Mouse (Mus musculus) limb, embryonic 12.5 days (tissue): ENCODE measurements at regions not wholly inside any gene's neighbourhood (a gene's known extent, or its start where the extent isn't known, plus 50 kb on each side); places are given as distances from the start of the nearest gene placed in this dataset.

Source experiments
- ATAC-seq: fragments of 200-750 bp; cut with Nextera tagmentation; 2 replicates; pipeline ENCODE4 v1.8.0; 2017; ENCODE audit warnings: low read depth, moderate TSS enrichment; ENCODE audit not compliant: insufficient number of reproducible peaks, insufficient read depth, low FRiP score, low TSS enrichment
- H3K27ac ChIP-seq: fragments of 300-500 bp; sonication (generic); 2 replicates; pipeline ENCODE4 v1.5.1; 2016; ENCODE audit warnings: mild to moderate bottlenecking, moderate library complexity
- H3K27me3 ChIP-seq: fragments of 300-500 bp; sonication (generic); 2 replicates; pipeline ENCODE4 v1.6.1; 2016; ENCODE audit warnings: mild to moderate bottlenecking, moderate library complexity
- H3K36me3 ChIP-seq: fragments of 300-500 bp; sonication (generic); 2 replicates; pipeline ENCODE4 v1.6.1; 2016; ENCODE audit warnings: mild to moderate bottlenecking, moderate library complexity
- H3K4me1 ChIP-seq: fragments of 300-500 bp; sonication (generic); replicated peaks from 2 replicates; pipeline ENCODE4 v1.6.1; 2016
- H3K4me2 ChIP-seq: fragments of 300-500 bp; sonication (generic); 2 replicates; pipeline ENCODE4 v1.6.1; 2016; ENCODE audit warnings: mild to moderate bottlenecking, moderate library complexity
- H3K4me3 ChIP-seq: fragments of 300-500 bp; sonication (generic); replicated peaks from 2 replicates; pipeline ENCODE4 v1.5.1; 2016; ENCODE audit warnings: mild to moderate bottlenecking
- H3K9ac ChIP-seq: fragments of 300-500 bp; sonication (generic); replicated peaks from 2 replicates; pipeline ENCODE4 v1.6.1; 2016; ENCODE audit warnings: mild to moderate bottlenecking, moderate library complexity
- H3K9me3 ChIP-seq: fragments of 300-500 bp; sonication (generic); 2 replicates; pipeline ENCODE4 v1.6.1; 2016; ENCODE audit warnings: mild to moderate bottlenecking, moderate library complexity
- WGBS: fragments of 180-500 bp; shearing (Covaris S2); methylation state at CpG from one replicate; pipeline ENCODE4 v1.1.7; 2016; 5-methylcytosine and 5-hydroxymethylcytosine counted together

GRCm38 (mm10) chr17:79414006-79414405 lies 59.1 kb upstream of the Cdc42ep3 start:
- H3K36me3 ChIP-seq, result no peaks in the 10 kb centered on the region
- no peak for ATAC-seq

GRCm38 (mm10) chr17:79417953-79418352 lies 63.1 kb upstream of the Cdc42ep3 start:
- 96% methylated on average over 1 of the region's 1 CpGs for WGBS

More at GRCm38 (mm10) chr17:79414006-79414405, 59.1 kb upstream of the Cdc42ep3 start:
- H3K27ac ChIP-seq, result no peak overlapping the region
- no peaks in the 10 kb centered on the region for H3K4me1 ChIP-seq
- no peak overlapping the region for H3K9ac ChIP-seq
- no peak overlapping the region for H3K4me2 ChIP-seq
- H3K9me3 ChIP-seq, result no peaks in the 10 kb centered on the region
- H3K27me3 ChIP-seq, result no peaks in the 10 kb centered on the region
- 88% methylated on average over 7 of the region's 7 CpGs for WGBS
- H3K4me3 ChIP-seq, result no peak overlapping the region

GRCm38 (mm10) chr17:79421618-79422017 lies 66.7 kb upstream of the Cdc42ep3 start:
- 72% methylated on average over 7 of the region's 7 CpGs for WGBS
- no peaks in the 10 kb centered on the region for H3K9me3 ChIP-seq
- no peaks in the 10 kb centered on the region for H3K27me3 ChIP-seq
- no peak overlapping the region for H3K4me3 ChIP-seq
- no peak overlapping the region for H3K4me2 ChIP-seq
- no peak overlapping the region for H3K27ac ChIP-seq
- ATAC-seq, result no peak
- H3K36me3 ChIP-seq, result no peaks in the 10 kb centered on the region
- no peaks in the 10 kb centered on the region for H3K4me1 ChIP-seq
- no peak overlapping the region for H3K9ac ChIP-seq

More at GRCm38 (mm10) chr17:79417953-79418352, 63.1 kb upstream of the Cdc42ep3 start:
- Histone ChIP-seq H3K9ac (no peak overlapping the region), H3K36me3 (no peaks in the 10 kb centered on the region), H3K9me3 (no peaks in the 10 kb centered on the region), H3K27ac (no peak overlapping the region), H3K27me3 (no peaks in the 10 kb centered on the region), H3K4me2 (no peak overlapping the region), H3K4me1 (no peaks in the 10 kb centered on the region), H3K4me3 (no peak overlapping the region)
- no peak for ATAC-seq

GRCm38 (mm10) chr17:79439182-79439581 lies 84.3 kb upstream of the Cdc42ep3 start:
- H3K27ac ChIP-seq, result no peak overlapping the region
- ATAC-seq, result no peak
- H3K36me3 ChIP-seq, result no peaks in the 10 kb centered on the region
- no peak overlapping the region for H3K4me3 ChIP-seq
- H3K9ac ChIP-seq, result no peak overlapping the region
- no peaks in the 10 kb centered on the region for H3K4me1 ChIP-seq
- H3K9me3 ChIP-seq, result no peaks in the 10 kb centered on the region
- no peak overlapping the region for H3K4me2 ChIP-seq
- H3K27me3 ChIP-seq, result no peaks in the 10 kb centered on the region

- H3K9me3 ChIP-seq, result no peaks in the 10 kb centered on the region
- no peak overlapping the region for H3K4me2 ChIP-seq
- 79% methylated on average over 3 of the region's 3 CpGs for WGBS
- no peaks in the 10 kb centered on the region for H3K4me1 ChIP-seq
- no peak overlapping the region for H3K4me3 ChIP-seq
- no peak overlapping the region for H3K27ac ChIP-seq
- no peaks in the 10 kb centered on the region for H3K36me3 ChIP-seq
- no peak overlapping the region for H3K9ac ChIP-seq
- no peaks in the 10 kb centered on the region for H3K27me3 ChIP-seq
- ATAC-seq, result no peak
Measured at GRCm38 (mm10) chr17:79442507-79443115, 87.7 kb upstream of the Cdc42ep3 start.

- Histone ChIP-seq H3K4me3 (no peak overlapping the region), H3K4me2 (no peak overlapping the region), H3K9ac (no peak overlapping the region), H3K4me1 (peaks cover 8% of the 10 kb centered on the region), H3K27ac (no peak overlapping the region), H3K36me3 (no peaks in the 10 kb centered on the region), H3K27me3 (no peaks in the 10 kb centered on the region), H3K9me3 (no peaks in the 10 kb centered on the region)
- WGBS, result 89% methylated on average over 6 of the region's 6 CpGs
- ATAC-seq, result no peak
Measured at GRCm38 (mm10) chr17:79447170-79447569, 92.3 kb upstream of the Cdc42ep3 start.

GRCm38 (mm10) chr17:79451141-79451860 lies 96.4 kb upstream of the Cdc42ep3 start:
- no peak overlapping the region for H3K27ac ChIP-seq
- 38% methylated on average over 12 of the region's 12 CpGs for WGBS
- no peak overlapping the region for H3K9ac ChIP-seq
- H3K4me2 ChIP-seq, result no peak overlapping the region
- H3K36me3 ChIP-seq, result no peaks in the 10 kb centered on the region
- no peak for ATAC-seq
- peaks cover 25% of the 10 kb centered on the region for H3K4me1 ChIP-seq
- H3K9me3 ChIP-seq, result no peaks in the 10 kb centered on the region
- no peaks in the 10 kb centered on the region for H3K27me3 ChIP-seq
- H3K4me3 ChIP-seq, result no peak overlapping the region

- no peak overlapping the region for H3K4me3 ChIP-seq
- H3K36me3 ChIP-seq, result no peaks in the 10 kb centered on the region
- no peaks in the 10 kb centered on the region for H3K9me3 ChIP-seq
- 100% methylated on average over 1 of the region's 1 CpGs for WGBS
- no peak for ATAC-seq
- H3K27ac ChIP-seq, result no peak overlapping the region
- H3K4me2 ChIP-seq, result no peak overlapping the region
- peaks cover 33% of the 10 kb centered on the region for H3K4me1 ChIP-seq
- H3K27me3 ChIP-seq, result no peaks in the 10 kb centered on the region
- H3K9ac ChIP-seq, result no peak overlapping the region
Measured at GRCm38 (mm10) chr17:79453825-79454224, 98.9 kb upstream of the Cdc42ep3 start.

- H3K4me2 ChIP-seq, result no peak overlapping the region
- no peaks in the 10 kb centered on the region for H3K27me3 ChIP-seq
- peaks cover 40% of the 10 kb centered on the region for H3K4me1 ChIP-seq
- no peaks in the 10 kb centered on the region for H3K36me3 ChIP-seq
- no peaks in the 10 kb centered on the region for H3K9me3 ChIP-seq
- H3K4me3 ChIP-seq, result no peak overlapping the region
- H3K9ac ChIP-seq, result no peak overlapping the region
- 29% methylated on average over 5 of the region's 5 CpGs for WGBS
- peak; percentile 56; the same call in 1 of the 2 replicates for ATAC-seq
- peak overlapping the region; percentile 72 for H3K27ac ChIP-seq
Measured at GRCm38 (mm10) chr17:79454526-79454925, 99.6 kb upstream of the Cdc42ep3 start.

- H3K9me3 ChIP-seq, result no peaks in the 10 kb centered on the region
- H3K9ac ChIP-seq, result no peak overlapping the region
- no peak for ATAC-seq
- H3K27me3 ChIP-seq, result no peaks in the 10 kb centered on the region
- H3K36me3 ChIP-seq, result no peaks in the 10 kb centered on the region
- H3K4me1 ChIP-seq, result peaks cover 46% of the 10 kb centered on the region
- peak overlapping the region; percentile 72 for H3K27ac ChIP-seq
- 57% methylated on average over 7 of the region's 7 CpGs for WGBS
- no peak overlapping the region for H3K4me3 ChIP-seq
- H3K4me2 ChIP-seq, result no peak overlapping the region
Measured at GRCm38 (mm10) chr17:79455229-79455628, 100.3 kb upstream of the Cdc42ep3 start.

GRCm38 (mm10) chr17:79457636-79458035 lies 102.7 kb upstream of the Cdc42ep3 start:
- Histone ChIP-seq H3K27me3 (no peaks in the 10 kb centered on the region), H3K4me3 (no peak overlapping the region), H3K9ac (no peak overlapping the region), H3K4me1 (peaks cover 45% of the 10 kb centered on the region), H3K4me2 (no peak overlapping the region), H3K27ac (no peak overlapping the region), H3K9me3 (no peaks in the 10 kb centered on the region), H3K36me3 (no peaks in the 10 kb centered on the region)
- no peak for ATAC-seq
- WGBS, result 5% methylated on average over 5 of the region's 5 CpGs

- Histone ChIP-seq H3K9ac (no peak overlapping the region), H3K27ac (no peak overlapping the region; the same call in 1 of the 2 replicates), H3K4me3 (no peak overlapping the region), H3K9me3 (no peaks in the 10 kb centered on the region), H3K27me3 (no peaks in the 10 kb centered on the region), H3K36me3 (no peaks in the 10 kb centered on the region), H3K4me1 (peaks cover 28% of the 10 kb centered on the region), H3K4me2 (no peak overlapping the region)
- ATAC-seq, result no peak
- 59% methylated on average over 3 of the region's 3 CpGs for WGBS
Measured at GRCm38 (mm10) chr17:79461681-79462091, 106.8 kb upstream of the Cdc42ep3 start.
